Mouse (Mus musculus): ENCODE data around the gene Vax2.

GRCm38 (mm10) chr6:83774781-83775563 lies 63.9 kb downstream of the Vax2 start:
- no peak for TF ChIP-seq POLR2A (IDR thresholded peaks at IDR 0.05; ENCODE audit: low read depth, low read length)
- no peak for TF ChIP-seq CTCF (IDR thresholded peaks at IDR 0.05; ENCODE audit: borderline replicate concordance, insufficient read depth, low read length)

Measured in embryonic fibroblast, embryonic 13.5 days (primary cell).